Mouse (Mus musculus): ENCODE measurements at regions not wholly inside any gene's neighbourhood (a gene's known extent, or its start where the extent isn't known, plus 50 kb on each side); places are given as distances from the start of the nearest gene placed in this dataset.
"Not testable (repeated sequence)": the region's sequence is repeated elsewhere in the genome, so short reads cannot be mapped to it uniquely, and the experiment has no call there.

GRCm38 (mm10) chr5:64588768-64589167, 214.4 kb upstream of the Klf3 start:
- not testable (repeated sequence) for DNase-seq

DNA sequence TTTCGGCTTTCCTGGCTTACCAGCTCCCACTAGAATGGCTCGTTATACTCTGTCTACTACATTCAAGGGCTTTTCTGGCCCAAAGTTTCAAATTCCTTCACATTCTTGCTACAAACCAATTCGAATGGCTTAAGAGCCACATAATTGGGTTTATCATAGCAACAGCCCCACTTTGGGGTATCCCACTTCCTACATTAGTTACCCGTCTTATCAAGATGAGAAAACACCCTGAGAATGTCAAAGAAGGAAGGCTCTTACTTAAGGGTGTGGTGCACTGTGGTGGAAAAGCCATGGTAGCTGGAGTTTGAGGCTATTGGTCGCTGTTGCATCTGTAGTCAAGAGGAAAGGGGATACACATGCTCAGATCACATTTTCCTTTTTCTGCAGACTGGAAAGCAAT, 213.2 kb upstream of the Klf3 start:
- DNase-seq: no peak

DNA sequence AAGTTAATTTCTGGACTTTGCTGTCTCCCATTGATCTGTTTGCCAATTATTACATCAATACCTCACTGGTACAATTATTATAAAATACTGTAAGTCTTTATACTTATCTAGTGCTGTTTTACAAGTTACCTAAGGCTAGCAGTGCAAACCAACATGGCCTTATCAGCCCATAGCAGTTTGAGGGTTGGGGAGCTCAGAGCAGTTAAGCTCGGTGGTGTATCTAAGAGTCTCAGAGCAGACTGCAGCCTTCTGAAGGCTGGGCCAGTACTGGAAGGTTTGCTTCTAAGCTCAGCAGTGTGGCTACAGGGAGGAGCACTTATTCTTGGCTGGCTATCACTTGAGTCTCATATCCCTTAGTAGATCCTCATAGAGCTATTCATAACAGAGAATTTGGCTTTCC, 212.4 kb upstream of the Klf3 start:
- DNase-seq: no peak

DNA sequence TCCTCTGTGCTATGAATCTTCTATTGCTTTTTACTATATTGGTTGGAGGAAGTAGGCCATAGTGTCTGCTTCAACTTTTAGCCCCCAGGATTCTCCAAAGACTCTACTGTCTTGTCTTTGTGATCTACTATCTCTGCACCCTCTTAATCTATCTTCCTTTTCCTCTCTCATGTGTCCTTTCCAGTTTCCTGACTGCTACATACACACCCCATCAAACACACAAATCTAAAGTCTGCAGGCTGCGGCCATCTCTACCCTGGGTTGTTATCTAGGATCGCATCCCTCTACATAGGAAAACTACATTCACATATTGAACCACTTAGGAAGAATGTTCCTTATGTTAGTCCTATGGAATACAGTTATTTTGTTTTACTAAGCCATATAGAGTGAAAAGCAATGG, 211.4 kb upstream of the Klf3 start:
- no peak for DNase-seq

DNA sequence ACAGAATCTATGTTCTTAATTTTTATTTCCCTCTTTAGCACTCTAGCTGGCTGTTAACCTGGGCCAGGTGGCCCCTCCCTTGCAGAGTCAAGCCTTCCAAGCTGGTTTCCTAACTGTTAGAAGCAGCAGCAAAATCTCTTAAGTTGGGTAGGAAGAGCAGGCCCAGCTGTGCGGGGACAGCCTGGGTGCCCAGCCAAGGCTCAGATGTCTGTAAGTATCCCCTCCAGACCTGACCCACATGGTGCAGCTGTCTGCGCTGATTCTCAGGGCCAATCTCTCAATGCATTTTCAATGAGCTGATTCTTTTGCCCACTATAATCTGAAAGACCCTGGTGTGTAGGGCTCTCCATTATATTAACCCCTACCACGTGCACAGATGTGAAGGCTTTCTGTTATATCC, 208.0 kb upstream of the Klf3 start:
- no peak for DNase-seq

GRCm38 (mm10) chr5:64595751-64596344, 207.3 kb upstream of the Klf3 start:
- DNase-seq: no peak

GRCm38 (mm10) chr5:64597021-64597420, 206.2 kb upstream of the Klf3 start:
- no peak for DNase-seq

DNA sequence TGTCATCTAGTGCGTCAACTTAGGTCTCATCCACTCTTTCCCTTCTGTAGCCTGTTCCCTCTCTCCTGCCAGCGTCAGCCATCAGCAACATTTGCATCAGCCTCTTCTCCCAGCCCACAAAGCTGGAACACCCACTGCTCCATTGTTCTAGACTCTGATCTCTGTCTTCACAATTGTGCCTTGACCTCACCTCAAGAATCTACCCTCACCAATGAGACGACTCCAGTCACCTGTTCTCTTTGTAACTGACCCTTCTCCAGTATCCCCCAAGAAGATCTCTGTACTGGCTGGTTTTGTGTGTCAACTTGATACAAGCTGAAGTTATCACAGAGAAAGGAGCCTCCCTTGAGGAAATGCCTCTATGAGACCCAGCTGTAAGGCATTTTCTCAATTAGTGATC, 205.7 kb upstream of the Klf3 start:
- DNase-seq: no peak

GRCm38 (mm10) chr5:64598606-64599005, 204.6 kb upstream of the Klf3 start:
- DNase-seq: peak; percentile 42

- DNase-seq: peak; percentile 24
Measured at GRCm38 (mm10) chr5:64599015-64599414, 204.2 kb upstream of the Klf3 start.

DNA sequence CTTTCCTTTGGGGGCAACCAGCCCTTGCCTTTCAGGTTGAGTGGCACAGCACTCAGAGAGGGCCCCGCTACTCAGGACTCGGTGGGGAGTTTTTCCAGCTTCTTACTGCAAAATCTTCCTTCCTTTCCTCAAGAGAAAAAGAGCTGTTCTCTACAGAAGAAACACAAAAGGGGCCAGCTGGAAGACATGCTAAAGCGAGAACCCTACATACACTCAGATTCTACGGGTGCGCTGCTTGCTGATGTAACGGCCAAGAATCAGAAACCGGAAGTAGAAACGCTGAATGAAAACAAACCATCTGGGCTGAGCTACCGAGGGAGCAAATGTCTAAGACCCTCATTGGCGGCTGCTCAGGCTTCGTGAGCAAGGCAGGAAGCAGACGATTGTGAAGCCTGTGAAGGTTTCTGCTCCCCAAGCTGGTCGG, 203.3 kb upstream of the Klf3 start:
- DNase-seq: peak; percentile 17

DNA sequence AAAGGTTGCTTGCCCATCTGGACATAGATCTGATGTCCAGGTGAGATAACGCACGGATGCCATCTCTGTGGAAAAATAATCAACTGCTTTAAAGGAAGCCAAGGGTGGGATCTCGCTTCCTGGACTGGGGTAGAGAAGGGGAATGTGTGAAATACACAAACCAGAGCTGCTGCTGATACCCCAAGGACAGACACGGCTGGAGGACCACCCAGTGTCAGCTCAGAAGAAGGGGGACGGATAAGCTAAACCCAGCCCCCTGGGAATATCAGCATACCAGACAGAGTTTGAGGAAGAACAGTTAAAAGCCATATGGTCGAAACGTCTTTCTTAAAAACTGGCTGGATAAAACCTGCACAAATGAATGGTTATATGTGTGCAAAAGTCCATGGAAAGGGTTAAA, 202.8 kb upstream of the Klf3 start:
- DNase-seq: no peak

DNA sequence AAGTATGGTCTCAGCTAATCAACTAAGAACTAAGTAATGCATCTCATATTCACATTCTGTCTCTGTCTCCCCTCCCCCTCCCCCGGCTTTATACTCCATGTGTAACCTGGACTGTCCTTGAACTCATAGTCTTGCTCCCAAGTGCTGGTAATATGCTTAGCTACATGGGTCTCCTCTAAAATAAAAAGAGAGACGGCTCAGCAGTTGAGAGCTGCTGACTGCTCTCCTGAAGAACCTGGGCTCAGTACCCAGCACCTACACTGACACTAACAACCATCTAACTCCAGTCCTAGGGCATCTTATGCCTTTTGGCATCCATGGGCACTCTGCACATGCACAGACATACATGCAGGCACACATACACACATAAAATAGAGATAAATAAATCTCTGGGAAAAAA, 202.4 kb upstream of the Klf3 start:
- DNase-seq: no peak

DNA sequence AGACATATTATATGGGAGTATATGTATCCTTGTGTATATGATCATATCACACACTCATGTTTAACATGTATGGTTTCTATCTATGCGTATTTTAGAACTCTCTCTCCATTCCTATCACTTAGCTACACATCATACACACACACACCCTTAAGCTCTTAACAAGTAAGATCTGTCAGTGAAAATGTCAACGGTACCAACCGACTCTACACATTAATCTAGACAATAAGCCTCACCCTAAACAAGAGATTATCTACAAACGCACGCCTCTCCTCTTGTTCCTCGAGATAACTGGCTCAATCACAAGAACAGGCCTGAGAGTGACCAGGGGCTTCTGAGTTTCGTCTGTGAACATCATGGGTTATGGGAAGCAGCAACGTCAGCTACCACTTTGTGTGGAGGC, 201.9 kb upstream of the Klf3 start:
- no peak for DNase-seq

GRCm38 (mm10) chr5:64601832-64602231, 201.4 kb upstream of the Klf3 start:
- no peak for DNase-seq

DNA sequence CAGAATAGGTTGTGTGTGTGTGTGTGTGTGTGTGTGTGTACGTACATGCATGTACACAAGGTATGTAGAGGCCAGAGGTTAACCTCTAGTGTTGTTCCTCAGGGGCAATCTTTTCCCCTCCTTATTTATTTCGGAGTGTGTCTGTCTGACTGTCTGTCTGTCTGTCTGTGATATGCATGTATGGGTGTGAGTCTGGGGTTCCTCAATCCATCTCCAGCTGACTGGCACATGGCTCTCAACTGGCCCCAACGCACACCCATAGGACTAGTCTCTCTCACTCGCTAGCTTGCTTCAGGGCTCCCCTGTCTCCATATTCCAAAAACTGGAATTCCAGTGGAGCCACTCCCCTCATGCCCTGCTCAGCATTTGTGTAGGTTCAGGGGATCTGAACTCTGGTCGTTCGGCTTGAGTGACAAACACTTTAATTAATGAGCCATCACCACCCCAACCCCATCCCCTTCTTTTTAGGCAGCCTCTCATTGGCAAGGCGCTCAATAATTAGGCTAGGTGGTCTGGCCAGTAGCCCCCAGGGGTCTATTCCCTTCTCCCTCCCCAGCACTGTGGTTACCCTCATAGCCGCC, 200.7 kb upstream of the Klf3 start:
- DNase-seq: peak; percentile 40

DNA sequence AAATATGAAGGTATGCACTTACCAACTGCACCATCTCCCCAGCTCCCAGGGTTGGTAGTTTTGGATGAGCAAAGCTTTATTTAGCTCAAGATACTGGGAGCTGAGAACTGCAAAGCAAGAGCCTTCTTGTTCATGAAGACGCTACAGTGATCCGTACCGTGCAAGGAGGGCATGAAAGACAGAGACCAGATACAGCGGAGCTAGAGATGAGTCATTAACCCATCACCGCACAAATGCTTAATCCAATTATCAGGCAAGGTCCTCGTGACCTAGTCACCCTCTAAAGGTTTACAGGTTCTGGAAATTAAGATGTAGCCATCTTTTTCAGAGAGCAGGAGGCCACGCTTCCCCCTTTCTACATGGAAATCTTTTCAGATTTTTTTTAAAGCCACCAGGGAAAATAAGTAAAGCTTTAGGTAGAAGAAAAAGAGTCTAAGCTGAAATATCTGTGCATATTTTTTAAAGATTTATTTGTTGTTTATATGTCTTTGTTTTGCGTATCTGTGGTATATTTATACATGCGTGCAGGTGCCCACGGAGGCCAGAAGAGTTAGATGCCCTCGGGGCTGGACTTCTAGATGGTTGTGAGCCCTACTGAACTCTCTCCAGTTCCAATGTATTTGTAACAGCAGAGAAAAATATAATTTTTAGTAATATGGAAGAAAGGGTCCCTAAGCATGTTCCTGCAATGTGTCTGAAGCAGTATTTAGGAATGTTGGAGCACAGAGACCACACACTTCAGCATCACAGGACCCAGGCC, 200.0 kb upstream of the Klf3 start:
- DNase-seq: peak; percentile 39

DNA sequence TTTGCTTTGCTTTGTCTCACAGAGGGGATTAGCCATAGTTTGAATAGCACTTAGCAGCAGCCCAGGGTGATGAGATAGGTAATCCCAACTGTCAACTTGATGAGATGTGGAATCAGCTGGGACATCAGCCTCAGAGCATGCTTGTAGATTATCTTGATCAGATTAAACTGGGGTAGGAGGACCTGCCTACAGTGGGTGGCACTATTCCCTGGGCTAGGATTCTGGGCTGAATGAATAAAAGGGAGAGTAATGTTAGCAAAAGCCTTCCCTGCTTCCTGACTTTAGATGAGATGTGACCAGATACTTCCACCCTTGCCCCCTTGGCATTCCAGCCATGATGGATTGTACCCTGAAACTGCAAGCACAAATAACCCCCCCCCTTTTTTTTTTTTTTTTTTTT, 198.0 kb upstream of the Klf3 start:
- DNase-seq: no peak

- peak; percentile 34 for DNase-seq
Measured at GRCm38 (mm10) chr5:64605991-64606390, 197.2 kb upstream of the Klf3 start.

- DNase-seq: no peak
Measured at GRCm38 (mm10) chr5:64609378-64610087, 193.7 kb upstream of the Klf3 start.

- no peak for DNase-seq
Measured at GRCm38 (mm10) chr5:64610146-64610545, 193.0 kb upstream of the Klf3 start.

DNA sequence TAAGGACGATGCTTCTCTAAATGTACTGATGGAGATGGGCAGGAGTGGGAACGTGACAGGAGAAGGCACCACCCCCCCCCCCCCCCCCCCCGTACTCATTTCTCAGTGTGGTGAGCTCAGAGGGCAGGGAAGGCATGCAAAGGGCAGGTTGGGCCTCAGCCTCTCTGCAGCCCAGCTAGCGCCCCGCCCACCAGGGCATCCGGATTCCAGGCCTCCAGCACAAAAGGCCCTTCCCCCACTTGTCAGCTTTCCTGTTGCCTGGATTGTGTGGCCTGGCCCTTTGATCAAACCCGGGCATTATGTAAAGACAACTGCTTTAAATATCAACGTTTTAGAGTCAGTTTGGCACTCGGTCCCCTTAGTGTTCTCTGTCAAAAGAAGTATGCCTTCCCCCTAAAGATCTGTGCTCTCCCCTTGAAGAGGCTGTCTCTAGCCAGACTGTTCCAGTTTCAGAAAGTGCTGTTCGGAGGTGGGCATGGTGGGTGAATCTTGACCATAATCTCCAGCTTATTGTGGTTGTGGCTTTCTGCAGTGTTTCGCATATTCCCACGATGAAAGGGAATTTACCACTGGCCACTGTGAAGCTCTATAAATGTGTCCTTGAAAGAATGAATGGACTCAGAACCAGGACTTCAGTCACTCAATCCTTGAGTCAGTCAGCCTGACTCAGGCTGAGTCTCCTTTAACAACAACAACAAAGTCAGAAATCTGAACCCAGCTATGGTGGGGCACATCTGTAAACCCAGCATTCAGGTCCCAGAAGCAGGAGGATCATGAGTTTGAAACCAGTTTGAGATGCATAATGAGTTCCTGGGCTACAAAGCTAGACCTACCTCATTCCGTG, 192.4 kb upstream of the Klf3 start:
- DNase-seq: peak; percentile 86

DNA sequence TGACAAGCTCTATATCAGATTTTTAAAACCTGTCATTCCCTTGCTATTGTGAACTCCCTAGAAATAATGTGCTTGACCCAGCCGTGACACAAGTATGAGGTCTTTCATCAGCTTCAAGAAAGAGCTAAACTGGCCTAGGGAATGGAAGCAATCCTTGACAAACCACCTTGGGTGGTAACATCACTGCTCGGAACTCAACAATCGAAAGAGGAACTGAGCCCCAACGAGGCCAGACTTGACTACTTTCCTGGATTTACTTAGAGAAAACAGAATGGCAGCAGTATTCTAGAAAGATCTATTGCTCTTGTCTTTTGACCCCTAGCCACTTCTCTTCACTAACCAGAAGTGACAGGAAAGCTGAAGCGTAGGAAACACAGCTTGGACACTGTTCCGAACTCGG, 191.2 kb upstream of the Klf3 start:
- DNase-seq: no peak
